Mouse (Mus musculus): ENCODE data around the gene Doc2a. TPM values are rescaled to one million over a fixed set of nuclear protein-coding genes. Genes with fewer than 3 reads are reported as not detected.

The Doc2a gene
- total RNA-seq, 1 experiment = 5.5 TPM

- no peaks in the 10 kb centered on the region for H3K9me3 ChIP-seq (ENCODE audit: control insufficient read depth, insufficient read depth, low read depth, low read length)
- peaks cover 5 to 7% of the 10 kb centered on the region in 2 experiments; a peak in 3 of 4 replicates for H3K4me1 ChIP-seq (ENCODE audit: control insufficient read depth in 2 of 2, insufficient read depth in 2 of 2, low read length in 2 of 2, poor library complexity in 1 of 2)
- H3K4me3 ChIP-seq (ENCODE audit: insufficient read depth in 1 of 2, low read depth in 1 of 2, low read length in 2 of 2, poor library complexity in 1 of 2, severe bottlenecking in 1 of 2) = no peak overlapping the region
- H3K36me3 ChIP-seq (ENCODE audit: control insufficient read depth, insufficient read depth, low read length, poor library complexity, severe bottlenecking) = peaks cover 21% of the 10 kb centered on the region
- in situ Hi-C loops (cut with MboI; ENCODE audit: low sequenced_read_pairs in 2 of 2, unreplicated experiment in 2 of 2) = no loop called here
- no peak overlapping the region for H3K27ac ChIP-seq (ENCODE audit: insufficient read depth, low read depth, low read length, poor library complexity, severe bottlenecking)
- peak overlapping the region; percentile 20; the same call in 1 of the 2 replicates for H3K9ac ChIP-seq (ENCODE audit: insufficient read depth, low read depth, low read length, poor library complexity, severe bottlenecking)
- no peak for DNase-seq (ENCODE audit: low read depth, low spot score)
- no peak for TF ChIP-seq CHD2 (IDR thresholded peaks at IDR 0.05; ENCODE audit: low read depth, low read length)
- TF ChIP-seq MAFK (IDR thresholded peaks at IDR 0.05; ENCODE audit: insufficient read depth, low read depth, low read length) = no peak
- TF ChIP-seq ZNF384 (IDR thresholded peaks at IDR 0.05; ENCODE audit: low read depth, low read length) = no peak
- TF ChIP-seq HCFC1 (IDR thresholded peaks at IDR 0.05; ENCODE audit: borderline replicate concordance, insufficient read depth, low read length) = no peak
- no peak for TF ChIP-seq ZC3H11A (IDR thresholded peaks at IDR 0.05; ENCODE audit: borderline replicate concordance, low read depth, low read length)
These were observed 33.8 kb downstream of the Doc2a start for GRCm38 (mm10) chr7:126881040-126881439.

GRCm38 (mm10) chr7:126883731-126884181 lies 36.5 kb downstream of the Doc2a start:
- Histone ChIP-seq H3K4me1 (ENCODE audit: control insufficient read depth in 2 of 2, insufficient read depth in 2 of 2, low read length in 2 of 2, poor library complexity in 1 of 2) (peaks cover 5 to 8% of the 10 kb centered on the region in 2 experiments; a peak in 3 of 4 replicates), H3K9ac (ENCODE audit: insufficient read depth, low read depth, low read length, poor library complexity, severe bottlenecking) (peak overlapping the region; percentile 87), H3K27ac (ENCODE audit: insufficient read depth, low read depth, low read length, poor library complexity, severe bottlenecking) (no peak overlapping the region), H3K36me3 (ENCODE audit: control insufficient read depth, insufficient read depth, low read length, poor library complexity, severe bottlenecking) (peaks cover 16% of the 10 kb centered on the region), H3K9me3 (ENCODE audit: control insufficient read depth, insufficient read depth, low read depth, low read length) (no peaks in the 10 kb centered on the region), H3K4me3 (ENCODE audit: insufficient read depth in 1 of 2, low read depth in 1 of 2, low read length in 2 of 2, poor library complexity in 1 of 2, severe bottlenecking in 1 of 2) (peak overlapping the region; percentile 85 to 91)
- no peak for DNase-seq (ENCODE audit: low read depth, low spot score)
- TF ChIP-seq MAFK (IDR thresholded peaks at IDR 0.05; ENCODE audit: insufficient read depth, low read depth, low read length) = no peak
- no peak for TF ChIP-seq ZNF384 (IDR thresholded peaks at IDR 0.05; ENCODE audit: low read depth, low read length)
- no peak for TF ChIP-seq ZC3H11A (IDR thresholded peaks at IDR 0.05; ENCODE audit: borderline replicate concordance, low read depth, low read length)
- no peak for TF ChIP-seq HCFC1 (IDR thresholded peaks at IDR 0.05; ENCODE audit: borderline replicate concordance, insufficient read depth, low read length)
- no peak for TF ChIP-seq CHD2 (IDR thresholded peaks at IDR 0.05; ENCODE audit: low read depth, low read length)
- in situ Hi-C loops (cut with MboI; ENCODE audit: low sequenced_read_pairs in 2 of 2, unreplicated experiment in 2 of 2) = no loop called here

- Histone ChIP-seq H3K9ac (ENCODE audit: insufficient read depth, low read depth, low read length, poor library complexity, severe bottlenecking) (peak within 1 kb of the TSS; percentile 87), H3K4me3 (ENCODE audit: insufficient read depth in 1 of 2, low read depth in 1 of 2, low read length in 2 of 2, poor library complexity in 1 of 2, severe bottlenecking in 1 of 2) (peak within 1 kb of the TSS; percentile 85 to 91), H3K4me1 (ENCODE audit: control insufficient read depth in 2 of 2, insufficient read depth in 2 of 2, low read length in 2 of 2, poor library complexity in 1 of 2) (peaks cover 5 to 9% of the 10 kb centered on the region in 2 experiments; a peak in 3 of 4 replicates), H3K9me3 (ENCODE audit: control insufficient read depth, insufficient read depth, low read depth, low read length) (no peaks in the 10 kb centered on the region), H3K27ac (ENCODE audit: insufficient read depth, low read depth, low read length, poor library complexity, severe bottlenecking) (peak within 1 kb of the TSS; percentile 86), H3K36me3 (ENCODE audit: control insufficient read depth, insufficient read depth, low read length, poor library complexity, severe bottlenecking) (peaks cover 11% of the 10 kb centered on the region)
- in situ Hi-C loops (cut with MboI; ENCODE audit: low sequenced_read_pairs in 2 of 2, unreplicated experiment in 2 of 2) = no loop called here
- TF ChIP-seq HCFC1 (IDR thresholded peaks at IDR 0.05; ENCODE audit: borderline replicate concordance, insufficient read depth, low read length) (peak; percentile 68; the same call in 1 of the 2 replicates), MAFK (IDR thresholded peaks at IDR 0.05; ENCODE audit: insufficient read depth, low read depth, low read length) (no peak), ZNF384 (IDR thresholded peaks at IDR 0.05; ENCODE audit: low read depth, low read length) (no peak)
- peak; percentile 97 for DNase-seq (ENCODE audit: low read depth, low spot score)
These were observed 37.3 kb downstream of the Doc2a start, which contains the start of gene Taok2 for GRCm38 (mm10) chr7:126884286-126885164. Taok2 (minus strand) TSS chr7:126884703.

GRCm38 (mm10) chr7:126887281-126887680 lies 40.1 kb downstream of the Doc2a start:
- Histone ChIP-seq H3K4me1 (ENCODE audit: control insufficient read depth in 2 of 2, insufficient read depth in 2 of 2, low read length in 2 of 2, poor library complexity in 1 of 2) (peaks cover 5 to 9% of the 10 kb centered on the region in 2 experiments; a peak in 3 of 4 replicates), H3K9me3 (ENCODE audit: control insufficient read depth, insufficient read depth, low read depth, low read length) (no peaks in the 10 kb centered on the region), H3K36me3 (ENCODE audit: control insufficient read depth, insufficient read depth, low read length, poor library complexity, severe bottlenecking) (no peaks in the 10 kb centered on the region), H3K9ac (ENCODE audit: insufficient read depth, low read depth, low read length, poor library complexity, severe bottlenecking) (no peak overlapping the region), H3K27ac (ENCODE audit: insufficient read depth, low read depth, low read length, poor library complexity, severe bottlenecking) (no peak overlapping the region), H3K4me3 (ENCODE audit: insufficient read depth in 1 of 2, low read depth in 1 of 2, low read length in 2 of 2, poor library complexity in 1 of 2, severe bottlenecking in 1 of 2) (no peak overlapping the region)
- no peak for DNase-seq (ENCODE audit: low read depth, low spot score)
- in situ Hi-C loops (cut with MboI; ENCODE audit: low sequenced_read_pairs in 2 of 2, unreplicated experiment in 2 of 2) = no loop called here
- TF ChIP-seq ZNF384 (IDR thresholded peaks at IDR 0.05; ENCODE audit: low read depth, low read length) = no peak
- TF ChIP-seq ZC3H11A (IDR thresholded peaks at IDR 0.05; ENCODE audit: borderline replicate concordance, low read depth, low read length) = no peak
- TF ChIP-seq HCFC1 (IDR thresholded peaks at IDR 0.05; ENCODE audit: borderline replicate concordance, insufficient read depth, low read length) = no peak
- TF ChIP-seq CHD2 (IDR thresholded peaks at IDR 0.05; ENCODE audit: low read depth, low read length) = no peak
- TF ChIP-seq MAFK (IDR thresholded peaks at IDR 0.05; ENCODE audit: insufficient read depth, low read depth, low read length) = no peak
